Mouse (Mus musculus): ENCODE data around the gene Slc26a11. TPM values are rescaled to one million over a fixed set of nuclear protein-coding genes. Genes with fewer than 3 reads are reported as not detected.
A peak's percentile ranks its signal among the peaks of the same experiment; 100 is the strongest.

The Slc26a11 gene
- polyA plus RNA-seq, 2 experiments: 1.1 to 1.2 TPM

- DNase-seq (ENCODE audit: low read depth in 3 of 3, low spot score in 3 of 3): no peak
- no peak overlapping the region for H3K4me3 ChIP-seq (ENCODE audit: insufficient read depth in 1 of 2, low read depth in 2 of 2, low read length in 2 of 2)
These were observed 40.6 kb downstream of the Slc26a11 start for GRCm38 (mm10) chr11:119395931-119396330.

GRCm38 (mm10) chr11:119396461-119396860 lies 41.1 kb downstream of the Slc26a11 start:
- Histone ChIP-seq H3K4me3 (ENCODE audit: insufficient read depth in 1 of 2, low read depth in 2 of 2, low read length in 2 of 2) (no peak overlapping the region), H3K27ac (no peak overlapping the region)
- 59% methylated on average over 7 of the region's 7 CpGs for WGBS (ENCODE audit: insufficient replicate concordance)

More at GRCm38 (mm10) chr11:119395931-119396330, 40.6 kb downstream of the Slc26a11 start:
- no peaks in the 10 kb centered on the region for H3K9me3 ChIP-seq (ENCODE audit: control insufficient read depth, low read length)
- no peaks in the 10 kb centered on the region for H3K36me3 ChIP-seq (replicated peaks; ENCODE audit: control insufficient read depth, insufficient read depth, low read depth)
- H3K27ac ChIP-seq: no peak overlapping the region
- peaks cover 19 to 23% of the 10 kb centered on the region in 2 experiments for H3K4me1 ChIP-seq (replicated peaks; ENCODE audit: control insufficient read depth in 2 of 2, insufficient read depth in 2 of 2, low read length in 1 of 2)
- no peak overlapping the region for H3K9ac ChIP-seq (replicated peaks)
- 61% methylated on average over 13 of the region's 13 CpGs for WGBS (ENCODE audit: insufficient replicate concordance)
- no peaks in the 10 kb centered on the region for H3K27me3 ChIP-seq (ENCODE audit: control insufficient read depth, insufficient read depth, low read length)
- TF ChIP-seq EP300 (IDR thresholded peaks at IDR 0.05; ENCODE audit: low read depth): no peak
- no peak for TF ChIP-seq CTCF (IDR thresholded peaks at IDR 0.05; ENCODE audit: low read depth)
- H3K4me2 ChIP-seq (ENCODE audit: low read depth): no peak overlapping the region
- no peak for ATAC-seq (ENCODE audit: insufficient read depth)

GRCm38 (mm10) chr11:119402501-119403160 lies 47.3 kb downstream of the Slc26a11 start:
- TF ChIP-seq CTCF (IDR thresholded peaks at IDR 0.05; ENCODE audit: low read depth): no peak
- TF ChIP-seq EP300 (IDR thresholded peaks at IDR 0.05; ENCODE audit: low read depth): no peak
- 64% methylated on average over 11 of the region's 11 CpGs for WGBS (ENCODE audit: insufficient replicate concordance)
- Histone ChIP-seq H3K4me1 (replicated peaks; ENCODE audit: control insufficient read depth in 2 of 2, insufficient read depth in 2 of 2, low read length in 1 of 2) (no peaks in the 10 kb centered on the region), H3K9ac (replicated peaks) (no peak overlapping the region), H3K36me3 (replicated peaks; ENCODE audit: control insufficient read depth, insufficient read depth, low read depth) (no peaks in the 10 kb centered on the region), H3K27ac (no peak overlapping the region), H3K9me3 (ENCODE audit: control insufficient read depth, low read length) (no peaks in the 10 kb centered on the region), H3K4me2 (ENCODE audit: low read depth) (no peak overlapping the region), H3K27me3 (ENCODE audit: control insufficient read depth, insufficient read depth, low read length) (no peaks in the 10 kb centered on the region), H3K4me3 (ENCODE audit: insufficient read depth in 1 of 2, low read depth in 2 of 2, low read length in 2 of 2) (no peak overlapping the region)
- ATAC-seq (ENCODE audit: insufficient read depth): no peak
- DNase-seq (ENCODE audit: low read depth in 3 of 3, low spot score in 3 of 3): no peak

More at GRCm38 (mm10) chr11:119396461-119396860, 41.1 kb downstream of the Slc26a11 start:
- H3K4me2 ChIP-seq (ENCODE audit: low read depth): no peak overlapping the region
- H3K36me3 ChIP-seq (replicated peaks; ENCODE audit: control insufficient read depth, insufficient read depth, low read depth): no peaks in the 10 kb centered on the region
- no peak overlapping the region for H3K9ac ChIP-seq (replicated peaks)
- no peak for DNase-seq (ENCODE audit: low read depth in 3 of 3, low spot score in 3 of 3)
- peaks cover 14 to 18% of the 10 kb centered on the region in 2 experiments for H3K4me1 ChIP-seq (replicated peaks; ENCODE audit: control insufficient read depth in 2 of 2, insufficient read depth in 2 of 2, low read length in 1 of 2)
- no peaks in the 10 kb centered on the region for H3K9me3 ChIP-seq (ENCODE audit: control insufficient read depth, low read length)
- no peak for ATAC-seq (ENCODE audit: insufficient read depth)
- no peak for TF ChIP-seq CTCF (IDR thresholded peaks at IDR 0.05; ENCODE audit: low read depth)
- no peak for TF ChIP-seq EP300 (IDR thresholded peaks at IDR 0.05; ENCODE audit: low read depth)
- no peaks in the 10 kb centered on the region for H3K27me3 ChIP-seq (ENCODE audit: control insufficient read depth, insufficient read depth, low read length)

- Histone ChIP-seq H3K9ac (replicated peaks) (no peak overlapping the region), H3K27ac (no peak overlapping the region), H3K4me1 (replicated peaks; ENCODE audit: control insufficient read depth in 2 of 2, insufficient read depth in 2 of 2, low read length in 1 of 2) (no peaks in the 10 kb centered on the region), H3K4me2 (ENCODE audit: low read depth) (no peak overlapping the region), H3K4me3 (ENCODE audit: insufficient read depth in 1 of 2, low read depth in 2 of 2, low read length in 2 of 2) (no peak overlapping the region), H3K9me3 (ENCODE audit: control insufficient read depth, low read length) (no peaks in the 10 kb centered on the region), H3K27me3 (ENCODE audit: control insufficient read depth, insufficient read depth, low read length) (no peaks in the 10 kb centered on the region), H3K36me3 (replicated peaks; ENCODE audit: control insufficient read depth, insufficient read depth, low read depth) (no peaks in the 10 kb centered on the region)
- peak; percentile 93 for TF ChIP-seq CTCF (IDR thresholded peaks at IDR 0.05; ENCODE audit: low read depth)
- TF ChIP-seq EP300 (IDR thresholded peaks at IDR 0.05; ENCODE audit: low read depth): no peak
- 53% methylated on average over 5 of the region's 5 CpGs for WGBS (ENCODE audit: insufficient replicate concordance)
- DNase-seq (ENCODE audit: low read depth in 3 of 3, low spot score in 3 of 3): peak in 2 of 3 experiments; percentile 40 to 60
- ATAC-seq (ENCODE audit: insufficient read depth): 0 out of 2 replicates have a peak, but pooled peaks have one; percentile 6
These were observed 49.3 kb downstream of the Slc26a11 start for GRCm38 (mm10) chr11:119404627-119405026.

- no peak overlapping the region for H3K9ac ChIP-seq (replicated peaks)
- TF ChIP-seq CTCF (IDR thresholded peaks at IDR 0.05; ENCODE audit: low read depth): no peak
- TF ChIP-seq EP300 (IDR thresholded peaks at IDR 0.05; ENCODE audit: low read depth): no peak
- H3K4me3 ChIP-seq (ENCODE audit: insufficient read depth in 1 of 2, low read depth in 2 of 2, low read length in 2 of 2): no peak overlapping the region
- ATAC-seq (ENCODE audit: insufficient read depth): no peak
- H3K4me1 ChIP-seq (replicated peaks; ENCODE audit: control insufficient read depth in 2 of 2, insufficient read depth in 2 of 2, low read length in 1 of 2): no peaks in the 10 kb centered on the region
- no peak for DNase-seq (ENCODE audit: low read depth in 3 of 3, low spot score in 3 of 3)
- no peak overlapping the region for H3K27ac ChIP-seq
- no peaks in the 10 kb centered on the region for H3K9me3 ChIP-seq (ENCODE audit: control insufficient read depth, low read length)
- H3K4me2 ChIP-seq (ENCODE audit: low read depth): no peak overlapping the region
- no peaks in the 10 kb centered on the region for H3K27me3 ChIP-seq (ENCODE audit: control insufficient read depth, insufficient read depth, low read length)
- WGBS (ENCODE audit: insufficient replicate concordance): 78% methylated on average over 6 of the region's 6 CpGs
- H3K36me3 ChIP-seq (replicated peaks; ENCODE audit: control insufficient read depth, insufficient read depth, low read depth): no peaks in the 10 kb centered on the region; the same call in 1 of the 2 replicates
These were observed 52.0 kb downstream of the Slc26a11 start for GRCm38 (mm10) chr11:119407381-119407780.

All from liver, embryonic 14.5 days (tissue).